Mouse (Mus musculus) midbrain, embryonic 16.5 days (tissue): Measurements from ENCODE around the gene Tnfrsf25. TPM values are rescaled to one million over a fixed set of nuclear protein-coding genes. Genes with fewer than 3 reads are reported as not detected.

Experiments
- ATAC-seq: fragments of 200-750 bp; cut with Nextera tagmentation; 2 replicates; pipeline ENCODE4 v1.8.0; 2017; ENCODE audit warnings: moderate TSS enrichment
- H3K27ac ChIP-seq: fragments of 300-500 bp; sonication (generic); 2 replicates; pipeline ENCODE4 v1.5.1; 2014; ENCODE audit warnings: mild to moderate bottlenecking, low read length, mixed read lengths
- H3K27me3 ChIP-seq: fragments of 300-500 bp; sonication (generic); 2 replicates; pipeline ENCODE4 v1.6.1; 2014; ENCODE audit warnings: low read depth, low read length, mixed read lengths; ENCODE audit not compliant: control insufficient read depth, insufficient read depth
- H3K36me3 ChIP-seq: fragments of 300-500 bp; sonication (generic); 2 replicates; pipeline ENCODE4 v1.6.1; 2014; ENCODE audit warnings: mild to moderate bottlenecking, low read length, moderate library complexity, mixed read lengths; ENCODE audit not compliant: control insufficient read depth, insufficient read depth
- H3K4me1 ChIP-seq: fragments of 300-500 bp; sonication (generic); 2 replicates; pipeline ENCODE4 v1.6.1; 2014; ENCODE audit warnings: mild to moderate bottlenecking, low read length, mixed read lengths; ENCODE audit not compliant: control insufficient read depth, insufficient read depth
- H3K4me2 ChIP-seq: fragments of 300-500 bp; sonication (generic); 2 replicates; pipeline ENCODE4 v1.6.1; 2014; ENCODE audit warnings: mild to moderate bottlenecking, low read length, mixed read lengths
- H3K4me3 ChIP-seq: fragments of 300-500 bp; sonication (generic); 2 replicates; pipeline ENCODE4 v1.5.1; 2014; ENCODE audit warnings: low read depth, mild to moderate bottlenecking, low read length, moderate library complexity, mixed read lengths
- H3K9ac ChIP-seq: fragments of 300-500 bp; sonication (generic); 2 replicates; pipeline ENCODE4 v1.6.1; 2014; ENCODE audit warnings: low read depth, low read length, mixed read lengths
- H3K9me3 ChIP-seq: fragments of 300-500 bp; sonication (generic); replicated peaks from 2 replicates; pipeline ENCODE4 v1.6.1; 2014; ENCODE audit warnings: mild to moderate bottlenecking, low read length, mixed read lengths; ENCODE audit not compliant: control insufficient read depth, poor library complexity, severe bottlenecking
- WGBS: fragments of 180-500 bp; shearing (Covaris S2); extraction: QIAGEN DNeasy Blood & Tissue Kit; methylation state at CpG from one replicate; pipeline ENCODE4 v1.1.7; 2014; 5-methylcytosine and 5-hydroxymethylcytosine counted together
- polyA plus RNA-seq: library from polyadenylated mRNA; unstranded; fragments of >200 nt; fragmentation: Nextera tagmentation; extraction: Ambion mirVana; gene quantifications from 2 replicates; pipeline ENCODE4 v1.2.1, GENCODE M21; 2015

The Tnfrsf25 gene
- polyA plus RNA-seq, 1 experiment from 2014 or later: 0.83 TPM

GRCm38 (mm10) chr4:152165036-152165931 lies 49.5 kb downstream of the Tnfrsf25 start:
- Histone ChIP-seq H3K9ac (no peak overlapping the region), H3K4me1 (no peaks in the 10 kb centered on the region), H3K4me3 (no peak overlapping the region), H3K9me3 (no peaks in the 10 kb centered on the region), H3K27me3 (peaks cover 24% of the 10 kb centered on the region), H3K36me3 (no peaks in the 10 kb centered on the region), H3K4me2 (no peak overlapping the region), H3K27ac (no peak overlapping the region)
- no peak for ATAC-seq
- 23% methylated on average over 22 of the region's 22 CpGs for WGBS

- WGBS: 37% methylated on average over 8 of the region's 8 CpGs
- H3K36me3 ChIP-seq: no peaks in the 10 kb centered on the region
- no peak overlapping the region for H3K27ac ChIP-seq
- ATAC-seq: no peak
- no peak overlapping the region for H3K9ac ChIP-seq
- no peaks in the 10 kb centered on the region for H3K9me3 ChIP-seq
- H3K4me2 ChIP-seq: no peak overlapping the region
- H3K4me1 ChIP-seq: no peaks in the 10 kb centered on the region
- no peaks in the 10 kb centered on the region; the same call in 1 of the 2 replicates for H3K27me3 ChIP-seq
- no peak overlapping the region for H3K4me3 ChIP-seq
These were observed 52.3 kb downstream of the Tnfrsf25 start for GRCm38 (mm10) chr4:152168052-152168451.

- 80% methylated on average over 7 of the region's 7 CpGs for WGBS
- Histone ChIP-seq H3K27ac (no peak overlapping the region), H3K4me1 (no peaks in the 10 kb centered on the region), H3K36me3 (no peaks in the 10 kb centered on the region), H3K4me3 (no peak overlapping the region), H3K27me3 (no peaks in the 10 kb centered on the region; the same call in 1 of the 2 replicates), H3K9ac (no peak overlapping the region), H3K9me3 (no peaks in the 10 kb centered on the region), H3K4me2 (no peak overlapping the region)
- ATAC-seq: no peak
These were observed 53.4 kb downstream of the Tnfrsf25 start for GRCm38 (mm10) chr4:152169103-152169502.

Other genes with a start within 250 kb of the Tnfrsf25 start
- 81.3 and 81.6 TPM in 2 replicates for gene Dnajc11, start 182.2 kb upstream of the Tnfrsf25 start, polyA plus RNA-seq
- 30.9 and 33.9 TPM in 2 replicates for gene Thap3, start 126.9 kb upstream of the Tnfrsf25 start, polyA plus RNA-seq
- gene Phf13, start 119.7 kb upstream of the Tnfrsf25 start, polyA plus RNA-seq: 21.2 and 24.4 TPM in 2 replicates
- gene Klhl21, start 107.1 kb upstream of the Tnfrsf25 start, polyA plus RNA-seq: 3.0 and 3.4 TPM in 2 replicates
- 19.3 and 21.5 TPM in 2 replicates for gene Zbtb48, start 88.3 kb upstream of the Tnfrsf25 start, polyA plus RNA-seq
- 2.1 and 2.4 TPM in 2 replicates for gene Tas1r1, start 77.4 kb upstream of the Tnfrsf25 start, polyA plus RNA-seq
- 22.8 and 24.0 TPM in 2 replicates for gene Nol9, start 76.6 kb upstream of the Tnfrsf25 start, polyA plus RNA-seq
- gene Plekhg5, start 43.4 kb upstream of the Tnfrsf25 start, polyA plus RNA-seq: 11.8 and 13.1 TPM in 2 replicates
- gene Espn, start 36.4 kb downstream of the Tnfrsf25 start, polyA plus RNA-seq: 0.14 and 0.25 TPM in 2 replicates
- gene Hes2, start 42.9 kb downstream of the Tnfrsf25 start, polyA plus RNA-seq: not detected in 2 replicates
- gene Acot7, start 62.2 kb downstream of the Tnfrsf25 start, polyA plus RNA-seq: 437 and 480 TPM in 2 replicates
- gene Gpr153, start 158.3 kb downstream of the Tnfrsf25 start, polyA plus RNA-seq: 13.8 and 16.2 TPM in 2 replicates
- 0.19 and 0.41 TPM in 2 replicates for gene Hes3, start 175.7 kb downstream of the Tnfrsf25 start, polyA plus RNA-seq
- 20.6 and 20.7 TPM in 2 replicates for gene Icmt, start 181.3 kb downstream of the Tnfrsf25 start, polyA plus RNA-seq
- 6.4 and 9.5 TPM in 2 replicates for gene Rnf207, start 203.1 kb downstream of the Tnfrsf25 start, polyA plus RNA-seq
- gene Rpl22, start 209.8 kb downstream of the Tnfrsf25 start, polyA plus RNA-seq: 117 and 136 TPM in 2 replicates
- gene Chd5, start 222.7 kb downstream of the Tnfrsf25 start, polyA plus RNA-seq: 55.2 and 66.7 TPM in 2 replicates